Mouse (Mus musculus): ENCODE measurements around the gene Olfr830. TPM values are rescaled to one million over a fixed set of nuclear protein-coding genes. Genes with fewer than 3 reads are reported as not detected.

Gene Olfr830
- not detected in 2 replicates for polyA plus RNA-seq (2021; fragmentation: Nextera tagmentation)
- long read RNA-seq, experiment 1: 0 reads
- long read RNA-seq, experiment 2: 0 reads

DNA sequence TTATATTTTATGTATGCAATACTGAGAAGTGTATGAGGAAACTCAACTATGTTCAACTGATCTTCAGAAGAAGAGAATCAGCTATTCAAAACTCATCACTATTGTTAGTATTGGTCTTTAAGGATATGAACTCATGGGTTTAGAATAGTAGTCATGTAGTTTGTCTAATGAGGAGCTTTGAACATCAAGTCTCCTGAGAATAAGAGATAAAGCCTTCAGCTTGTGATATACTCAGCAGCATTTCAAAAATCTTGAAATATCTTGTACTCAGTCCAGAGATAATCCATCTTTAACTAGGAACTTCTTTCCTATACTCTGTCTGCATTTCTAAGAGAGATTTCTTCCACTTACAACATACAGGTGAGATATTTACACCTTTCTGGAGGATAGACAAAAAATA lies at the start of gene Olfr830:
TSS of gene Olfr830 (plus strand) at position 301 of the 400 bp plus-strand sequence.

DNA sequence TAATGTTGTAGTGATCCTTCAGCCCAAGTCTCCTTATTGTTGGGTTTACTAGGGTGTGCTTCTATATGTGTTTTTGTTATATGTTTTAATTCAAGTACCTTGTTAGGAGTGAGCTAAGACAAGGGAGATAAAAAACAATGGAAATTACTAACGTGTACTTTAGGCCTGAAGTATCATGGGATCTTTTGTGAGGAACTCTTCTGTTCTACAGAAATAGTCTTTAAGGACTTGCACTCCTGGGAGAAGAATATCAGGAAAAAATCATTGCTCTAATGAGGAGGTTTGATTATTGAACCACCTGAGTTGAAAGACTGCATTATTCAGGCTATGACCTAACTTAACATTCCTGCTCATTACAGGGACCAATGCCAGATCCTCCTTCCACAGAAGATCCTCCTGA lies 19.9 kb upstream of the Olfr830 start, which contains the start of gene Olfr829:
TSS of gene Olfr829 (plus strand) at position 301 of the 400 bp plus-strand sequence.

Other genes with a start within 250 kb of the Olfr830 start
- gene Muc16, start 200.2 kb upstream of the Olfr830 start, polyA plus RNA-seq (2021; fragmentation: Nextera tagmentation): not detected in 2 replicates
- gene Olfr24, start 110.7 kb upstream of the Olfr830 start, polyA plus RNA-seq (2021; fragmentation: Nextera tagmentation): not detected in 2 replicates
- not detected in 2 replicates for gene Olfr828, start 55.2 kb upstream of the Olfr830 start, polyA plus RNA-seq (2021; fragmentation: Nextera tagmentation)
- gene Olfr829, start 19.8 kb upstream of the Olfr830 start, polyA plus RNA-seq (2021; fragmentation: Nextera tagmentation): not detected in 2 replicates
- not detected in 2 replicates for gene Olfr832, start 62.4 kb downstream of the Olfr830 start, polyA plus RNA-seq (2021; fragmentation: Nextera tagmentation)
- gene Olfr834, start 113.3 kb downstream of the Olfr830 start, polyA plus RNA-seq (2021; fragmentation: Nextera tagmentation): not detected in 2 replicates
- not detected in 2 replicates for gene Olfr835, start 158.0 kb downstream of the Olfr830 start, polyA plus RNA-seq (2021; fragmentation: Nextera tagmentation)
- gene Olfr836, start 245.7 kb downstream of the Olfr830 start, polyA plus RNA-seq (2021; fragmentation: Nextera tagmentation): not detected in 2 replicates